Mouse (Mus musculus): ENCODE data around the gene BC051019. TPM values are rescaled to one million over a fixed set of nuclear protein-coding genes. Genes with fewer than 3 reads are reported as not detected.

BC051019 gene
- not detected for total RNA-seq (2018; cell fraction: chromatin; rRNA removed)
- total RNA-seq (2018; cell fraction: cytosol; rRNA removed): not detected
- not detected for total RNA-seq (2018; cell fraction: nucleus; rRNA removed)
- not detected in 3 replicates for polyA plus RNA-seq (2018)

DNA sequence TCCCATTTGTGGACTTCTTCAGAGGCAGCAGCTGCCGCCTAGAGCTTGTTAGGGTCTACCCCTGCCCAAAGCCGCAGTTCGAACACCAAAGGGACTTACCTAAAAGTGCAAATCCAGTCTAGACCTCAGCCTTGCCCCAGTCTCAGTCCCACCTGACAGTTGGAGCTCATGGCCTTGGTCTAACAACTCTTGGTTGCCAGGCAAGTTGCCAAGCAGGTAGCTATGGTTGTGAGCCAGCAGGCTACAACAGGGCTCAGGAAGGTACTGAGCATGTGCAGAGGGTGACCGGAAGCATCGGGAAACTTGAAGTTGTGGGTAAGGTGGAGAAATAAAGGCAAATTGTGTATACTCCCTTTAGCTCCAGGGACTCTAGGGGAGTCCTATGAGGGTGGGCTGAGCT is at the start of gene BC051019:
Gene BC051019, minus strand, starts transcription at position 154 of the 400 bp plus-strand sequence.
- Histone ChIP-seq H3K27ac (no peak within 1 kb of the TSS), H3K79me2 (ENCODE audit: inconsistent target) (no peaks in the 10 kb centered on the region), H3K36me3 (ENCODE audit: inconsistent target) (no peaks in the 10 kb centered on the region), H3K4me3 (ENCODE audit: inconsistent target) (no peak within 1 kb of the TSS)
- WGBS (ENCODE audit: missing documents): 98% methylated on average over 5 of the region's 5 CpGs

DNA sequence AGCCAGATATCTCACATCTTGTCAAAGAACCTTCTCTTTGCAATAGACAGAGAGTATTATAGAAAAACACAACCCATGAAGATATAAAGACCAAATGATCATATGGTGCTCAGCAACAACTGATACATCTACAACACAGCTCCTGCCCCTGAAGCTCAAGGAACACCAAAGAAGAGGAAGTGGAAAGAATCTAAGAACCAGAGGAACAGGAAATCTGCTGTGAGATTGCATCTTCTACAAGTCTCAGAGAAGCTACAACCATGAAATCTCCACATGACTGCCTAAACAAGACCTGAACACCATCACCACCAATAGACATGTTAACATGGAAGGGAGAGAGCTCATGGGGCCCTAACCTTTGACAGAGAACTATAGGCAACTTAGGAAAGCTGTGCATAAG is 48.6 kb upstream of the BC051019 start:
- H3K4me3 ChIP-seq (ENCODE audit: inconsistent target): no peak overlapping the region
- H3K79me2 ChIP-seq (ENCODE audit: inconsistent target): no peaks in the 10 kb centered on the region
- H3K27ac ChIP-seq: no peak overlapping the region
- H3K36me3 ChIP-seq (ENCODE audit: inconsistent target): no peaks in the 10 kb centered on the region

DNA sequence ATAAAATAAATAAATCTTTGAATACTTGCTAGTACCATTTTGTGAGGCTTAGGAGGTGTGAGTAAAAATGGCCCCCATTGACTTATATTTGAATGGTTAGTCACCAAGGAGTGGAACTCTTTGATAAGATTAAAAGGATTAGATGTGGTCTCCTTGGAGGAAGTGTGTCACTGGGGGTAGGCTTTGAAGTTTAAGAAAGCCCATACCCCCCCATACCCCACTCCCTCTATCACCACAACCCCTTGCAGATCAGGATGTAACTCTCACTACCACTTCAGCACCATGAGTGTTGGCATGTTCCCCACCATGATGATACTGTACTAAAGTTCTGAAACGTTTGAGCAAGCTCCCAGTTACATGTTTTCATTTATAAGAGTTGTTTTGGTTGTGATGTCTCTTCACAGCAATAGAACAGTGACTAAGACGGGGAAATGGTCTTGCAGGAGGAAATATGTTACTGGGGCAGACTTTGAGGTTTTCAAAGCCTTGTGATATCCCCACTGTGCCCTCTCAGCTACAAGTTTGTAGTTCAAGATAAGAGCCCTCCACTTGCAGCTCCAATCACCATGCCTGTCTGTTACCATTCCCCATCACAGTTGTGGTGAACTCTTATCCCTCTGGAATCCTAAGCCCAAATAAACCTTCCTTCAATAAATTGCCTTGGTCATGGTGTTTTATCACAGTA is 45.2 kb upstream of the BC051019 start:
- Histone ChIP-seq H3K36me3 (ENCODE audit: inconsistent target) (no peaks in the 10 kb centered on the region), H3K79me2 (ENCODE audit: inconsistent target) (no peaks in the 10 kb centered on the region), H3K27ac (no peak overlapping the region), H3K4me3 (ENCODE audit: inconsistent target) (no peak overlapping the region)
- WGBS (ENCODE audit: missing documents): 11% methylated on average over 2 of the region's 2 CpGs

DNA sequence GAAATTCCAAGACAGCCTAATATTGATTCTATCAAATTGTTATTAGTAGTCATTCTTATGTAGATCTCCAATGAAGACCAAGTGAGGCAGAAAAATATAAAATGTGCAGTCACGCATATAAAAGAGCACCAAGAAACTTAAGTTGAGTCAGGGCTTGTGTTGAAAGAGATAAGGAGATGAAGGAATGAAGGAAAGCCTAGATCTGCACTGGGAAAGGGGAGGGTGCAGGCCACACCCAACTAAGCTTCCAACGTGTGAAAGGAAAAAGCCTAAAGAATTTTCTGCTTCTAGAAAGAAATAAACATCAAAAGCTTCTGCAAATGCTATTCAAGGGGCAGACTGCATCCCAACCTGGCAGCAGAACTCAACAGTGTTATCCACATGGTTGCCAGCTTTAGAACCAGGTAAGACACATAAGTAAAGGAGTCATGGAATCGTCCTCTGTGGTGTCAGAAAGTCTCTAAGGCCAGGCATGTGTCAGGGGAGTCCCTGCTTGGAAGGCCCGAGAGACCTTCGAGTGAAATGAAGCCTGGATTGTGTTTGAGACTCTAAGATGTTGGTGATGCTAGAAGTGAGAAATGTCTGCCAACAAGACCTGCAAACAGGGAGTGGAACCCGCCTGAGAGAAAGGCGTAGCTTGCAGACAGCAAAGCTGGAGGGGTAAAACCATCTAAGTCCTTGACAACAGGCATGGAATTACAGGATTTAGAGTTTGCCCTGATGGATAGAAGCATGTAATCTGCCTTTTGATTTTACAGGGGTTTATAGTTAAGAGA is 44.1 kb upstream of the BC051019 start:
- Histone ChIP-seq H3K27ac (no peak overlapping the region), H3K79me2 (ENCODE audit: inconsistent target) (no peaks in the 10 kb centered on the region), H3K36me3 (ENCODE audit: inconsistent target) (no peaks in the 10 kb centered on the region), H3K4me3 (ENCODE audit: inconsistent target) (no peak overlapping the region)
- WGBS (ENCODE audit: missing documents): 83% methylated on average over 7 of the region's 7 CpGs

DNA sequence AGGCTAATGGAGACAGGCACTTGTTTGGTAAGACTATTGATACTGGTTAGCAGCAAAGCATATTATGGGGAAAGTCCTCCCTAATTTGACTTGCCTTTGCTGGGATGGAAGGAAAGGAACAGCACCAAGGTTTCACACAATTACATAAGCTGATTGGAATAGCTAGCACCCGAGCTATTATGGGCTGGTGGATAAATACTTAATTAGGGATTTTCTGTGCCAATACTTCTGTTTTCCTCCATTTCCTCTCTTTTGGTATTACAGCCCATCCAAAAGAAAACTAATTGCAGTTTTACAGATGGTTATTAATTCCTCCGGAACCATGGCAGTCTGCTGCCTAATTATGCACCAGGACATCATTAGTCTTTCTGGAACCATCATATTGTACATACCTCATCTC is 40.4 kb upstream of the BC051019 start:
- Histone ChIP-seq H3K36me3 (ENCODE audit: inconsistent target) (no peaks in the 10 kb centered on the region), H3K27ac (no peak overlapping the region), H3K79me2 (ENCODE audit: inconsistent target) (no peaks in the 10 kb centered on the region), H3K4me3 (ENCODE audit: inconsistent target) (no peak overlapping the region)
- 91% methylated on average over 2 of the region's 2 CpGs for WGBS (ENCODE audit: missing documents)

DNA sequence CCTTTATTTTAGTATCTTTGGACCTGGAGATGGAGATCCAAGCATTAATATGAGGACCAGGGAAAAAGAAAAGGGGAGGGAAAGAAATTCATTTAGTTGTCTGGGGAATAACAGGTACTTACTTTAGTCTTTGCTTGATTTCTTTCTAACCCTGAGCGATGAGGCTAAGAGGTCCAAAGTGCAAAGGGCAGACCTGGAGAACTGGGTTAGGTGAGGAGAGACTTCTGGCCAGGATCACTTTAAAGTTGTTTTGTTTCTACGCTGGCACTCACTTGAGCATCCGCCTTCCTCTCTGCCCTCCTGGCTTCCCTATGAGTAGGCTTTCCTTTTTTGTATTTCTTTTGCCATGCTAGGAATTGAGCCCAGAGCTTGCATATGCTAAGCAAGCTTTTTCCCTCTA is 32.6 kb upstream of the BC051019 start:
- no peaks in the 10 kb centered on the region for H3K36me3 ChIP-seq (ENCODE audit: inconsistent target)
- H3K4me3 ChIP-seq (ENCODE audit: inconsistent target): no peak overlapping the region
- 95% methylated on average over 3 of the region's 3 CpGs for WGBS (ENCODE audit: missing documents)
- peaks cover 19% of the 10 kb centered on the region for H3K79me2 ChIP-seq (ENCODE audit: inconsistent target)
- no peak overlapping the region for H3K27ac ChIP-seq

DNA sequence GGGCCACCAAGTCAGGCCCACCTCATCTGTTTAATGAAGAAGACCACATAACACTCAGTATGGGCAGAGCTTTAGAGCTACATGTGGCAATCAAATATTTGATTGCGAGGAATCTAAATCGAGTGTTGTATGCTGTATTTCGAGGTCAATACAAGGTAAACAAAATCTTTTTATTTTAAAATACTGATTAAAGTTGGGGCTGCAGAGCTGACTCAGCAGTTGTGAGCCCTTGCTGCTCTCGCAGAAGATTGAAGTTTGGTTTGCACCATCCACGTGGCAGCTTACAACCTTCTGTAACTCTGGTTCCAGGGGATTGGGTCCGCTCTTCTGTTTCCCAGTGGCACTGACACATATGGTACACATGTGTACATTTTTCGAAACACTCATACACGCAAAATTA is 30.4 kb upstream of the BC051019 start:
- no peak overlapping the region for H3K4me3 ChIP-seq (ENCODE audit: inconsistent target)
- 96% methylated on average over 8 of the region's 8 CpGs for WGBS (ENCODE audit: missing documents)
- no peak overlapping the region for H3K27ac ChIP-seq
- peaks cover 42% of the 10 kb centered on the region for H3K79me2 ChIP-seq (ENCODE audit: inconsistent target)
- H3K36me3 ChIP-seq (ENCODE audit: inconsistent target): no peaks in the 10 kb centered on the region; the same call in 1 of the 2 replicates

DNA sequence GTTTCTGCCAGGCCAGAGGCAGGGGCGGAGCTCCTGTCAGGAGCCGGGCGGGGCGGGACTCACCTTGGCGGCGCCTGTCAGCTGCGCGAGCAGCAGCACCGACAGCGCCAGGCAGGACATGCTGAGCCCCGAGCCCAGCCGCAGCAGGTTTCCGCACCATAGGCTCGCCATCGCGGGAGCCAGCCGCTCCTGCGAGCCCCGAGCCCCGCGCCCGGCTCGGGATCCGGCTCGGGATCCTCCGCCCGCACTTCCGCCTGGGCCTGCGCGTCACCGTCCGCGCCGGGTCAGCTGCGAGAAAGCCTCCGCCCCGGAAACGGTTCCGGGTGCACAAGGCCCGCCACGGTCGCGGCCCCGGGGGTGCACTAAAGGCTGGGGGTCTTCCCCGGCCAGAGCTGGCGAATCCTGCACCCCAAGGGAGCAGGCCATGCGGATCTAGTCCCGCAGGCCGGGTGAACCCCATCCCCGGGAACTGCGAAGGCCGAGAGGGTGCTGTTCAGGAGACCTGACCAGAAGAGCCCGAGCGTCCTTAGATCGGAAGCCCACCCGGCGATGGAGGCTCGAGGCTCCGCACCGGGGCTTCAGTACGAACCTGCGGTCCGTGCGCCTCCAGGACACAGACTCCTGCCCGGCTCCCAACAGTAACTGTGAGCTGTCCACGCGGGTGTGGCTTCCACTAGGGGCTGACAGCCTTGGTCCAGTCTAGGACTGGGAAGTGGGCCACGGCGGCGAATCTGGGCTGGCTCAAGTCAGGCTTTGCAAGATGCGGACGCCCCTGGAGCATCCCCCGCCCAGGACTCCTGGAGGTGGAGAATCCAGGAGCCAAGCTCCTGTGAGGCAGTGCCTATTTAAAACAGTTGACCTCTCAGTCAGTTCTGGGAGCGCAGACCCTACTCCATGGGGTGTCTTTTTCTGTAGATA is 28.6 kb upstream of the BC051019 start, which contains the start of gene Tmem9b:
Gene Tmem9b, minus strand, starts transcription at position 868 of the 918 bp plus-strand sequence.
- peaks cover 3% of the 10 kb centered on the region; the same call in 1 of the 2 replicates for H3K36me3 ChIP-seq (ENCODE audit: inconsistent target)
- peak within 1 kb of the TSS; percentile 76 for H3K27ac ChIP-seq
- peaks cover 59% of the 10 kb centered on the region for H3K79me2 ChIP-seq (ENCODE audit: inconsistent target)
- peak within 1 kb of the TSS; percentile 95 for H3K4me3 ChIP-seq (ENCODE audit: inconsistent target)
- WGBS (ENCODE audit: missing documents): under 1% methylated on average over 74 of the region's 74 CpGs

DNA sequence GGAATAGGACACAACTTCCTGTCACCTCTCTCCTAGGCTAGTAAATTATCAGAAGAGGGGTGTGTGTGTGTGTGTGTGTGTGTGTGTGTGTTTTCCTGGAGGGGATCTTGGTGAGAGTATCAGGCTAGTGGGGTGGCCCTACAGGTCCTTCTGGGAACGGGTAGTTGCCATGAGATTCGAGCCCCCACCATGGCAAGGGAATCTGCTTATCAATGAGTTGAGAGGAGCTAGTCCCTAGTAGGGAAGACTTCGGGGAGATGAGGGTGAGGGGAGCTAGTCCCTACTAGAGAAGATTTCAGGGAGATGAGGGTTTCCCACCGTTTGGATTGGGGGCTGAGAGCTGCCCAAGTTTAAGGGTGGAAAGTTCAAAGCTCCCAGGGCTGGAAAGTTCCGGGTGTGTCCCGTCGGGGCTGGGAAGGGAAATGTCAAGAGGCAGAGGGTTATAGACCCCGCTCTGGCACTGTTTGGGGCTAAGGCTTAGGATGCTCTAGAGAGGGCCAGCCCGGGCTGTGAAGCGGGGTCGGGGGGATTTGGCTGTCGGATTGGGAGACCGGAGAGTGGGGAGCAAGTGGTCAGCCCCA is 27.9 kb upstream of the BC051019 start:
- 6% methylated on average over 13 of the region's 13 CpGs for WGBS (ENCODE audit: missing documents)
- Histone ChIP-seq H3K4me3 (ENCODE audit: inconsistent target) (peak overlapping the region; percentile 95), H3K36me3 (ENCODE audit: inconsistent target) (peaks cover 8% of the 10 kb centered on the region; the same call in 1 of the 2 replicates), H3K79me2 (ENCODE audit: inconsistent target) (peaks cover 65% of the 10 kb centered on the region), H3K27ac (peak overlapping the region; percentile 55)

DNA sequence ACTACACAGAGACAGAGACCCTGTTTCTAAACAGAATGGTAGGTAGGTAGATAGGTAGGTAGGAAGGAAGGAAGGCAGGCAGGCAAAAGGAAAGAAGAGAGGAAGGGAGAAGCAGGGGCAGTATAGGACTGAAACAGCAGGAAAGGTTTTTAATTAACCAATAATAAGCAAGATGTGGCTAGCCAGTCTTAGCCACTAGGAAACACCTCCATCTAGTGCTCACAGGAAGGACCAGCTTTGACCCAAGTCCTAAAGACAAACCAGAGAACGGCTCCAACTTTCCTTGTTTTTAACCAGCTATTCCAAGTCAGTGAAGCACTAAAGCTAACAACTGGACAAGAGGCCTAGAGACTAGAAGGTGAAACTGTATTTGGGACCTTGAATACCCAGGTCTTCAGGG is 24.1 kb upstream of the BC051019 start:
- Histone ChIP-seq H3K79me2 (ENCODE audit: inconsistent target) (peaks cover 56% of the 10 kb centered on the region), H3K27ac (no peak overlapping the region), H3K4me3 (ENCODE audit: inconsistent target) (no peak overlapping the region), H3K36me3 (ENCODE audit: inconsistent target) (peaks cover 43% of the 10 kb centered on the region)
- 92% methylated on average over 1 of the region's 1 CpGs for WGBS (ENCODE audit: missing documents)

DNA sequence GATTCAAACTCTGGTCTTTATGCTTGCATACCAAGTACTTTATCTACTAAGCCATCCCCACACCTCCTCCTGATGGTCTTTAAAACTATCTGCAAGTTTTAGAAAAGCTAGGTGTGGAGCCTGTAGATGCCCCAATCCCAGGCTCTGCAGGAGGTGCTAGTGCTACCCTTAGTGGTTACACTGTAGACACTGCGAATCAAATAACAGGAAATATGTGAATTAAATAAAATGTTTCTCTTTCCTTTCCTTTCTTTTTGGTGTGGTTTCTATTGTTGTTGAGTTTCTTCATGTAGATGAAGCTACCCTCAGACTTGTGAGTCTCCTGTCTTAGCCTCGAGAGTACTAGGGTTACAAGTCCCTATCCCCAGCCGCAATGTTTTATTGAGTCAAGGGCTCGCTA is 18.1 kb upstream of the BC051019 start:
- WGBS (ENCODE audit: missing documents): 94% methylated on average over 4 of the region's 4 CpGs
- Histone ChIP-seq H3K79me2 (ENCODE audit: inconsistent target) (no peaks in the 10 kb centered on the region; the same call in 1 of the 2 replicates), H3K27ac (no peak overlapping the region), H3K36me3 (ENCODE audit: inconsistent target) (peaks cover 77% of the 10 kb centered on the region), H3K4me3 (ENCODE audit: inconsistent target) (no peak overlapping the region)

DNA sequence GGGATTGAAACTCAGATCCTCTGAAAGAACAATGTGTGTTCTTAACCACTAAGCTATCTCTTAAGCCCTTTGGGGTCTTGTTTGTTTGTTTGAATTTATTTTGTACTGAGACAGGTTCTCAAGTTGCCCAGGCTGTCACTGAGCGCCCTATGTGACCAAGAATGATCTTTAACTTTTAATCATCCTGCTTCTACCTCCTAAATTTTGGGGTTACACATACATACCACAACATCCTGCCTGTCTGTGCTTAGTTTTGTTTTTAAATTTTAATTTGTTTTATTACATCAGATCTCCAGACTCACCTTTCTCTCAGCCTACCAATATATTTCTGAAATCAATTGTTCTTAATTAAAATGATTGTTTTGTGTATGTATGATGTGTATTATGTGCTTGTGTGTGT is 17.4 kb upstream of the BC051019 start:
- H3K36me3 ChIP-seq (ENCODE audit: inconsistent target): peaks cover 77% of the 10 kb centered on the region
- no peak overlapping the region for H3K4me3 ChIP-seq (ENCODE audit: inconsistent target)
- WGBS (ENCODE audit: missing documents): 100% methylated on average over 1 of the region's 1 CpGs
- H3K27ac ChIP-seq: no peak overlapping the region
- no peaks in the 10 kb centered on the region for H3K79me2 ChIP-seq (ENCODE audit: inconsistent target)

DNA sequence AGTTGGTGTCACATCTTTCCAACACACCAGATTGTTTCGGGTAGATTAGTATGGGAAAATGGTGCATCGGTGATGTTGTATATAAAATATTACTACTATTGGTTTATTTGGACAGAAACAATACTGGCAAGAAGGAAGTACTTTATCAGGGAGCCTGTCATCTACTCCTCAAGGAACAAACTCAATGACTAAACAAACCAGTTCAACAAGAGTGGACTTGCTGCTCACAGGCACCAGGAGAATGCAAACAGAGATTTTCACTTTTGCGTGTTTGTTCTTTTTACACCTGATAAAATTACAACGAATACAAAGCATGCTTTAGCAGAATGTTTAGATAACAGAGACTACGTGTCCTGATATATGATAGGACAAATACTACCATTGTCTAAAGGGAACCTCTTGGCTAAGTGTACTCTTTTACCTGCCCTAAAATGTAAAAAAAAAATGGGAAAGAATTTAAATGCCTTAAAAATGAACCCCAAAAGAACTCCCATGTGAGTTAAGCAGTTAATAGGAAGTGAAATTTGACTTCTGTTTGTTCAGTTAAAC is 16.2 kb upstream of the BC051019 start:
- 91% methylated on average over 5 of the region's 5 CpGs for WGBS (ENCODE audit: missing documents)
- Histone ChIP-seq H3K36me3 (ENCODE audit: inconsistent target) (peaks cover 70% of the 10 kb centered on the region), H3K4me3 (ENCODE audit: inconsistent target) (no peak overlapping the region), H3K79me2 (ENCODE audit: inconsistent target) (no peaks in the 10 kb centered on the region), H3K27ac (no peak overlapping the region)

DNA sequence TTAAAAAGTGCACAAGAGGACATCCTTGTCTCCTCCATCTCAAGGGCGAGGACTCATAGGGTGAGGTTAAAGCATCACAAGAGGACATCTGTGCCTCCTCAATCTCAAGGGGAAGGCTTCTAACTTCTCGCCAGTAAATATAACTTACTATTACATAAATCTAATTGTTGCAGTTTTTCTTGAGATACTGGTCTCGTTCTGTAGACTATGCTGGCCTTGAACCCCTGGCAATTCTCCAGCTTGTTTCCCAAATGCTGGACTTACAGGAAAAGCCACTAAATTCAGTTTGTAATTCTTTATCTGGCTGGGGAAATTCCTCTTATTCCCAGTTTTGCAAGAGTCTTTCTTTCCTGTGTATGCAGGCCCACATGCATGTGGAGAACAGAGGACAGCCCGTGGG is 11.2 kb upstream of the BC051019 start:
- Histone ChIP-seq H3K79me2 (ENCODE audit: inconsistent target) (no peaks in the 10 kb centered on the region), H3K27ac (no peak overlapping the region), H3K36me3 (ENCODE audit: inconsistent target) (peaks cover 25% of the 10 kb centered on the region; the same call in 1 of the 2 replicates), H3K4me3 (ENCODE audit: inconsistent target) (no peak overlapping the region)
- 92% methylated on average over 4 of the region's 4 CpGs for WGBS (ENCODE audit: missing documents)

Measured in macrophage (primary cell).